Mouse (Mus musculus): ENCODE results near the gene Clca3b. TPM values are rescaled to one million over a fixed set of nuclear protein-coding genes. Genes with fewer than 3 reads are reported as not detected.

Gene Clca3b
- polyA plus RNA-seq, 1 experiment: not detected

- H3K4me1 ChIP-seq (ENCODE audit: control insufficient read depth, insufficient read depth, low read length): no peaks in the 10 kb centered on the region
- no peak overlapping the region for H3K27ac ChIP-seq (ENCODE audit: insufficient read depth, low read length)
- H3K4me3 ChIP-seq (replicated peaks; ENCODE audit: insufficient read depth, low read depth, low read length): no peak overlapping the region
- WGBS: 83% methylated on average over 11 of the region's 11 CpGs
- TF ChIP-seq POLR2A (IDR thresholded peaks at IDR 0.05; ENCODE audit: borderline replicate concordance, insufficient read depth, low read length) (no peak), CTCF (IDR thresholded peaks at IDR 0.05; ENCODE audit: borderline replicate concordance, insufficient read depth, low read depth, low read length) (no peak)
- H3K27me3 ChIP-seq (ENCODE audit: control insufficient read depth, insufficient read depth, low read length): no peaks in the 10 kb centered on the region
- DNase-seq: no peak
These were observed 63.7 kb downstream of the Clca3b start for GRCm38 (mm10) chr3:144785181-144786148.

Other genes starting within 250 kb of the Clca3b start
- gene Sh3glb1, start 129.0 kb downstream of the Clca3b start, polyA plus RNA-seq (2012; rRNA removed): 25.2 and 25.5 TPM in 2 replicates
- 0.03 TPM in 2 replicates for gene Clca3a1, start 88.4 kb downstream of the Clca3b start, polyA plus RNA-seq (2012; rRNA removed)
- not detected in 2 replicates for gene Clca3a2, start 29.9 kb downstream of the Clca3b start, polyA plus RNA-seq (2012; rRNA removed)
- gene Clca4b, start 83.2 kb upstream of the Clca3b start, polyA plus RNA-seq (2012; rRNA removed): 0.03 TPM in 1 of 2 replicates, not detected in the other
- gene Clca4a, start 125.7 kb upstream of the Clca3b start, polyA plus RNA-seq (2012; rRNA removed): 0.03 TPM in 1 of 2 replicates, not detected in the other
- not detected in 2 replicates for gene Clca1, start 183.4 kb upstream of the Clca3b start, polyA plus RNA-seq (2012; rRNA removed)

Data from cerebellum, adult 2 months (tissue).